Mouse (Mus musculus): ENCODE measurements around the gene Vmn1r72. TPM values are rescaled to one million over a fixed set of nuclear protein-coding genes. Genes with fewer than 3 reads are reported as not detected.
"Not testable (repeated sequence)": the region's sequence is repeated elsewhere in the genome, so short reads cannot be mapped to it uniquely, and the experiment has no call there.

The Vmn1r72 gene
- polyA plus RNA-seq (2012; rRNA removed) = not detected in 2 replicates

- not testable (repeated sequence) for H3K4me3 ChIP-seq (ENCODE audit: extremely low read depth, insufficient read depth, insufficient read length); H3K36me3 ChIP-seq (ENCODE audit: control insufficient read depth, insufficient read depth, low read length); DNase-seq (ENCODE audit: low read depth in 1 of 2, low spot score in 2 of 2); H3K4me1 ChIP-seq (ENCODE audit: control insufficient read depth, insufficient read depth, insufficient read length); H3K27me3 ChIP-seq (ENCODE audit: control insufficient read depth, insufficient read depth, low read length); H3K27ac ChIP-seq (ENCODE audit: insufficient read depth, low read length)
Measured at GRCm38 (mm10) chr7:11680047-11680446, at the start of gene Vmn1r72. TSS of gene Vmn1r72 (minus strand) at chr7:11680147.

DNA sequence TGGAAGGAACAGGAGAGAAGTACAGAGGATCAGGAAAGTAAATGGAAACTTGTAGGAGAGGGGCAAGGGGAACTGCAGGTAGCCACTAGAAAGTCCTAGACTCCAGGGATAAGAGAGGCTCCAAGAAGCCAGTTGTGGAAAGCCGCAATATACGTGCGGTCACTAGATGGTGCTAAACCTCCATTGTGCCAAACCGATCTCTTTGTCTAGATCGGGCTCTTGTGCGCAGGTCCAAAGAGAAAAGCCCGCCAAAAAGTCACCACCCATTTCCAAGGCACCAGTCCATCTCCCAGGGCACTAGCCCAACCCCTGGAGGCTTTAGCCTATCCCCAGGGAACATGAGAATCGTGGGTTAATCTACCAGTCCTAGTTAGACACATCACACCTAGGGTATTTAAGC lies 62.9 kb downstream of the Vmn1r72 start:
- WGBS = 23% methylated on average over 8 of the region's 8 CpGs
- H3K4me3 ChIP-seq (ENCODE audit: extremely low read depth, insufficient read depth, insufficient read length); H3K36me3 ChIP-seq (ENCODE audit: control insufficient read depth, insufficient read depth, low read length); H3K4me1 ChIP-seq (ENCODE audit: control insufficient read depth, insufficient read depth, insufficient read length); H3K27ac ChIP-seq (ENCODE audit: insufficient read depth, low read length); DNase-seq (ENCODE audit: low read depth in 1 of 2, low spot score in 2 of 2); H3K27me3 ChIP-seq (ENCODE audit: control insufficient read depth, insufficient read depth, low read length): not testable (repeated sequence)

Other genes with a start within 250 kb of the Vmn1r72 start
- not detected in 2 replicates for gene Zscan4-ps2, start 165.8 kb downstream of the Vmn1r72 start, polyA plus RNA-seq (2012; rRNA removed)
- not detected in 2 replicates for gene Zscan4-ps3, start 70.8 kb downstream of the Vmn1r72 start, polyA plus RNA-seq (2012; rRNA removed)
- gene Vmn1r73, start 50.1 kb upstream of the Vmn1r72 start, polyA plus RNA-seq (2012; rRNA removed) = not detected in 2 replicates
- gene Vmn1r74, start 153.8 kb upstream of the Vmn1r72 start, polyA plus RNA-seq (2012; rRNA removed) = not detected in 2 replicates
- not detected in 2 replicates for gene Vmn1r75, start 194.5 kb upstream of the Vmn1r72 start, polyA plus RNA-seq (2012; rRNA removed)

Measured in spleen, adult 2 months (tissue).